Mouse (Mus musculus) neural tube, embryonic 12.5 days (tissue): ENCODE measurements around the gene Ccdc177. TPM values are rescaled to one million over a fixed set of nuclear protein-coding genes. Genes with fewer than 3 reads are reported as not detected.

ENCODE experiments used
- ATAC-seq: fragments of 200-750 bp; cut with Nextera tagmentation; 2 replicates; pipeline ENCODE4 v1.8.0; 2017; ENCODE audit warnings: low read depth, mild to moderate bottlenecking, moderate TSS enrichment, moderate library complexity; ENCODE audit not compliant: low FRiP score
- H3K27ac ChIP-seq: fragments of 300-500 bp; sonication (generic); 2 replicates; pipeline ENCODE4 v1.5.1; 2016
- H3K27me3 ChIP-seq: fragments of 300-500 bp; sonication (generic); replicated peaks from 2 replicates; pipeline ENCODE4 v1.6.1; 2016; ENCODE audit warnings: mild to moderate bottlenecking
- H3K36me3 ChIP-seq: fragments of 300-500 bp; sonication (generic); 2 replicates; pipeline ENCODE4 v1.6.1; 2016; ENCODE audit warnings: mild to moderate bottlenecking
- H3K4me1 ChIP-seq: fragments of 300-500 bp; sonication (generic); 2 replicates; pipeline ENCODE4 v1.6.1; 2016
- H3K4me2 ChIP-seq: fragments of 300-500 bp; sonication (generic); replicated peaks from 2 replicates; pipeline ENCODE4 v1.6.1; 2016; ENCODE audit warnings: mild to moderate bottlenecking
- H3K4me3 ChIP-seq: fragments of 300-500 bp; sonication (generic); 2 replicates; pipeline ENCODE4 v1.5.1; 2016
- H3K9ac ChIP-seq: fragments of 300-500 bp; sonication (generic); 2 replicates; pipeline ENCODE4 v1.6.1; 2016; ENCODE audit warnings: mild to moderate bottlenecking
- H3K9me3 ChIP-seq: fragments of 300-500 bp; sonication (generic); 2 replicates; pipeline ENCODE4 v1.6.1; 2016; ENCODE audit warnings: mild to moderate bottlenecking
- WGBS: fragments of 180-500 bp; shearing (Covaris S2); methylation state at CpG from one replicate; pipeline ENCODE4 v1.1.7; 2016; 5-methylcytosine and 5-hydroxymethylcytosine counted together
- polyA plus RNA-seq: library from polyadenylated mRNA; unstranded; fragments of >200 nt; fragmentation: Nextera tagmentation; extraction: Ambion mirVana; gene quantifications from 2 replicates; pipeline ENCODE4 v1.2.1, GENCODE M21; 2016

The Ccdc177 gene
- polyA plus RNA-seq, 1 experiment from 2014 or later = 4.7 TPM

DNA sequence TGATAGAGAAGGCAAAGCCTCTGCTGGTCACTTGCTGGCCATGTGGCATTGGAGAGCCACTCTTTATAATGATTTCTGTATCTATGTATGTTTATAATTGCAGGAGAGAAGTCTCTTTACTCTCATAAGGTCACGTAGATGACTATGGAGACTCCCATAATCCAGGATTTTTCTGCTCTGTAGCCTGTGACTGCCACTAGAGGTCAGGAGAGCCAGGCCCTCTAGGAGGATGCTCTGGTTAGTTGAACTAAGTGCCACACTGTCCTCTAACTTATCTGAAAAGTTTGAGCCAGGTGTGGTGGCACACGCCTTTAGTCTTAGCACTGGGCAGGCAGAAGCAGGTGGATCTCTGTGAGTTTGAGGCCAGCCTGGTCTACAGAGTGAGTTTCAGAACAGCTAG is 31.7 kb downstream of the Ccdc177 start:
- ATAC-seq = no peak
- H3K27me3 ChIP-seq = no peaks in the 10 kb centered on the region
- no peaks in the 10 kb centered on the region for H3K36me3 ChIP-seq
- no peaks in the 10 kb centered on the region for H3K4me1 ChIP-seq
- no peak overlapping the region for H3K4me3 ChIP-seq
- no peak overlapping the region for H3K9ac ChIP-seq
- no peaks in the 10 kb centered on the region for H3K9me3 ChIP-seq
- no peak overlapping the region for H3K27ac ChIP-seq
- no peak overlapping the region for H3K4me2 ChIP-seq
- 57% methylated on average over 2 of the region's 2 CpGs for WGBS

- ATAC-seq = no peak
- no peak overlapping the region for H3K27ac ChIP-seq
- no peaks in the 10 kb centered on the region for H3K9me3 ChIP-seq
- no peaks in the 10 kb centered on the region for H3K4me1 ChIP-seq
- no peaks in the 10 kb centered on the region for H3K27me3 ChIP-seq
- 29% methylated on average over 1 of the region's 1 CpGs for WGBS
- H3K4me2 ChIP-seq = no peak overlapping the region
- no peak overlapping the region for H3K9ac ChIP-seq
- H3K4me3 ChIP-seq = no peak overlapping the region
- no peaks in the 10 kb centered on the region for H3K36me3 ChIP-seq
Observed at GRCm38 (mm10) chr12:80728207-80728606, 32.3 kb downstream of the Ccdc177 start.

GRCm38 (mm10) chr12:80724853-80725559 is 35.5 kb downstream of the Ccdc177 start:
- 27% methylated on average over 10 of the region's 10 CpGs for WGBS
- Histone ChIP-seq H3K27ac (no peak overlapping the region), H3K9me3 (no peaks in the 10 kb centered on the region), H3K4me1 (no peaks in the 10 kb centered on the region), H3K9ac (no peak overlapping the region), H3K4me3 (no peak overlapping the region), H3K36me3 (no peaks in the 10 kb centered on the region), H3K4me2 (no peak overlapping the region), H3K27me3 (no peaks in the 10 kb centered on the region)
- no peak for ATAC-seq

DNA sequence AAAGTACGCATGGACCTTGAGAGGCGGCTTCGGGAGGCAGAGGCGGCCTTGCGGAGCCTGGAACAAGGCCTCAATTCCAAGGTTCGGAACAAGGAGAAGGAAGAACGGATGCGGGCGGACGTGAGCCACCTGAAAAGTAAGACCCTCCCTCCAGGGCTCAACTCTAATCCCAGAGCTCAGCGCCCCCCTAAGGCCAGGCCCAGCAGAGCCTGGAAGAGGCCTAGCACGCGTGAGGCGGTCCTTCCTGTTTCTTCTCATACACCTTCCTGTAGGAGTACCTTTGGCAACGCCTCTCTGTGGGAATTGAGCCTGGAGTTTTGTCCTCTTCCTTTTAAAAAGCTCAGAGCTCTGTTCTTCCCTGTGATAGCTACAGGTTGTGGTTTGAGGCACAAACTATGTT is 39.0 kb downstream of the Ccdc177 start:
- ATAC-seq = no peak
- WGBS = 85% methylated on average over 15 of the region's 15 CpGs
- no peak overlapping the region for H3K27ac ChIP-seq
- no peaks in the 10 kb centered on the region for H3K4me1 ChIP-seq
- no peak overlapping the region for H3K9ac ChIP-seq
- H3K4me2 ChIP-seq = no peak overlapping the region
- H3K9me3 ChIP-seq = no peaks in the 10 kb centered on the region
- H3K4me3 ChIP-seq = no peak overlapping the region
- no peaks in the 10 kb centered on the region for H3K27me3 ChIP-seq
- no peaks in the 10 kb centered on the region for H3K36me3 ChIP-seq

- 64% methylated on average over 12 of the region's 12 CpGs for WGBS
- no peaks in the 10 kb centered on the region for H3K4me1 ChIP-seq
- no peak overlapping the region for H3K4me3 ChIP-seq
- no peaks in the 10 kb centered on the region for H3K27me3 ChIP-seq
- H3K27ac ChIP-seq = no peak overlapping the region
- no peaks in the 10 kb centered on the region for H3K36me3 ChIP-seq
- no peak for ATAC-seq
- H3K9me3 ChIP-seq = no peaks in the 10 kb centered on the region
- no peak overlapping the region for H3K4me2 ChIP-seq
- H3K9ac ChIP-seq = no peak overlapping the region
Observed at GRCm38 (mm10) chr12:80720507-80720906, 40.0 kb downstream of the Ccdc177 start.

GRCm38 (mm10) chr12:80719141-80719540 is 41.3 kb downstream of the Ccdc177 start:
- Histone ChIP-seq H3K27me3 (no peaks in the 10 kb centered on the region), H3K4me3 (no peak overlapping the region), H3K36me3 (no peaks in the 10 kb centered on the region), H3K9ac (no peak overlapping the region), H3K4me1 (no peaks in the 10 kb centered on the region), H3K4me2 (no peak overlapping the region), H3K27ac (no peak overlapping the region), H3K9me3 (no peaks in the 10 kb centered on the region)
- no peak for ATAC-seq
- WGBS = 71% methylated on average over 2 of the region's 2 CpGs

DNA sequence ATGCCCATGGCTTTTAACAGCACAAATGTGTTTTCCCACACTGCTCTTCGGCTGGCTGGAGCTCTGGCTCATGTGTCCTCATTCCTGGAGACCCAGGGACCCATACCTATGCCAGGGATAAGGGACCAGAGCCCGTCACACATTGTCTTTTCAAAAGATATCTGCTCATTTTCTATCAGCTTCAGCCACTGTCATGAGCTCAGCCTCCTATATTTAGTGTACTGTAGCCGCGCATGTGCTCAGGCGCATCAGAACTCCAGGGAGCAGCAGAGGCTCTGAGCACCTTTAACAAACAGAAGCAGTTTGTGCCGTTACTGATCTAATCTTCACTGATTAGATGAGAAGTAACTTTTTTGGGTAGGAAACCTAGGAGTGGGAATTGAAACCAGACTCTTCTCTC is 44.6 kb downstream of the Ccdc177 start:
- no peak overlapping the region for H3K9ac ChIP-seq
- no peak for ATAC-seq
- no peaks in the 10 kb centered on the region for H3K9me3 ChIP-seq
- H3K27me3 ChIP-seq = no peaks in the 10 kb centered on the region
- 84% methylated on average over 6 of the region's 6 CpGs for WGBS
- H3K27ac ChIP-seq = no peak overlapping the region
- no peak overlapping the region for H3K4me3 ChIP-seq
- no peaks in the 10 kb centered on the region for H3K4me1 ChIP-seq
- no peaks in the 10 kb centered on the region for H3K36me3 ChIP-seq
- no peak overlapping the region for H3K4me2 ChIP-seq

DNA sequence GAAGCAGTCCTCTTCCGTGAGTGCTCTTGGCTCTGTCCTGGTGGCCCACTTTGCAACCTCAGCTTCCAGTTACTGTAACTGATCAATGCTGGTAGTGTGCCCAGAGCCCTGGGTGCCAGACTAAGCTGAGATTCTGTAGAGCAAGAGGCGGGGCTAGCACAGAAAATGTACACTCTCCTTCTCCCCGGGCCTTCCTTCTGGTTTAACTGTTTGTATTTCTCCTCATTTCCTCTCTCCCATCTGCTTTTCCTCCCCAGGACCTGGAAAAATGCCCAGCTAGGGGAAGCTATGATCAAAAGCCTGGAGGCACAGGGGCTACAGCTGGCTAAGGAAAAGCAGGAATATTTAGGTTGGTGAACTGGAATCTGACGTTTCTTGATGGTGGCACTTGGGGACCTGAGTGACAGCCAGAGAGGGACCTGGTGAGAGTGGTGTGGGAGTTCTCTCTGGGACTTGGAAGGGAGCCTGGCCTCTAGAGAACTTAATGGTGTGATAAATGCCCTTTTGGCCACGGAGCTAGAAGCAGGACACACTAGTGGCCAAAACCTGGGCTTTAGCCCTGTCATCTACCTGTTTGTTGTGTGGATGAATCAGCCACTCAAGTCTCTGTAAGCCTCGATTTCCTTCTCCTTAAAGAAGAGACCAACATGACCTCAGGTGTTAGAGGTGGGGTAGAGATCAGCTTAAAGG is 53.4 kb downstream of the Ccdc177 start:
- ATAC-seq = no peak
- H3K9ac ChIP-seq = no peak overlapping the region
- no peaks in the 10 kb centered on the region for H3K36me3 ChIP-seq
- H3K27me3 ChIP-seq = no peaks in the 10 kb centered on the region
- H3K27ac ChIP-seq = no peak overlapping the region
- no peaks in the 10 kb centered on the region for H3K9me3 ChIP-seq
- no peak overlapping the region for H3K4me2 ChIP-seq
- WGBS = 60% methylated on average over 6 of the region's 6 CpGs
- H3K4me3 ChIP-seq = no peak overlapping the region
- no peaks in the 10 kb centered on the region for H3K4me1 ChIP-seq

DNA sequence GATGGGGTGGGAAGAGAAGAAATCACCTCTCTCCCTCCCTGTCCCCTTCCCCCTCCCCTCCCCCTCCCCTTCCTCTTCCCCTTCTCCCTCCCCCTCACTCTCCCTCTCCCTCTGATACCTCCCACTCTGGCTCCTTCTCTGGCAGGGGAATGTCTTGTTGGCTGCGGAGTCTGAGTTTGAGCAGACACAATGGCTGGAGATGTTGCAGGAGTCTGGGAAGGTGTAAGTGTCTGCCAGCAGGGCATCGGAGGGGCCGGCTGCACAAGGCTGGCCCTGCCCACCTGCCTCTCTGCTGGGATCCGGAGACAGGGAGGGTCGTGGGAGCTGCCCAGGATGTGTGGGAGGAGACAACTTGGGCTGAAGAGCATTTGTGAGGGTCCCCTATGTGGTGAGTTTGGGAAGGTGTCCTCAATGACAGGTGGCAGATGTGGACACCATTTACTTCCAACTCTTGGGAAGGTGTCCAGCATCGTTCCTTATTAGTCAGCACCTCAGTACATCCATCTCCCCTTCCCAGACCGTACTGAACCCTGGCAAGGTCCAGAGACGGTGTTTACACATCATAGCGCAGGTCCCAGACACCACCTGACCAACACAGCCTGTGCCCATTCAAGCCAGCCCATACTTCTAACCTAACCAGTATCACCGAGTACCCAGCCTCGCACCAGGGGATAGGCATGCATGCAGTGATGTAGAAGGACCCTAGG is 54.1 kb downstream of the Ccdc177 start:
- H3K4me3 ChIP-seq = no peak overlapping the region
- no peak overlapping the region for H3K27ac ChIP-seq
- H3K27me3 ChIP-seq = no peaks in the 10 kb centered on the region
- H3K36me3 ChIP-seq = no peaks in the 10 kb centered on the region
- 61% methylated on average over 11 of the region's 11 CpGs for WGBS
- H3K9ac ChIP-seq = no peak overlapping the region
- ATAC-seq = no peak
- no peaks in the 10 kb centered on the region for H3K4me1 ChIP-seq
- no peaks in the 10 kb centered on the region for H3K9me3 ChIP-seq
- no peak overlapping the region for H3K4me2 ChIP-seq

Other genes starting within 250 kb of the Ccdc177 start
- gene Galnt16, start 242.4 kb downstream of the Ccdc177 start, polyA plus RNA-seq = 21.7 and 22.6 TPM in 2 replicates
- gene Slc39a9, start 116.8 kb downstream of the Ccdc177 start, polyA plus RNA-seq = 28.1 and 28.3 TPM in 2 replicates
- 295 and 298 TPM in 2 replicates for gene Erh, start 116.3 kb downstream of the Ccdc177 start, polyA plus RNA-seq
- 4.3 and 5.6 TPM in 2 replicates for gene Plekhd1, start 68.1 kb downstream of the Ccdc177 start, polyA plus RNA-seq
- 18.6 and 19.5 TPM in 2 replicates for gene Susd6, start 29.8 kb upstream of the Ccdc177 start, polyA plus RNA-seq
- 523 and 578 TPM in 2 replicates for gene Srsf5, start 184.8 kb upstream of the Ccdc177 start, polyA plus RNA-seq
- gene Slc10a1, start 208.0 kb upstream of the Ccdc177 start, polyA plus RNA-seq = 0.30 and 0.46 TPM in 2 replicates